Mouse (Mus musculus) effector memory CD4-positive, alpha-beta T cell, adult 5 months (primary cell): ENCODE results near the gene Olfr533. TPM values are rescaled to one million over a fixed set of nuclear protein-coding genes. Genes with fewer than 3 reads are reported as not detected.

Experiments
- polyA plus RNA-seq: library from polyadenylated mRNA; unstranded; fragments of 100-300 nt; shearing (Covaris generic); gene quantifications from one replicate; pipeline ENCODE4 v1.2.1, GENCODE M21; 2017

Olfr533 gene
- polyA plus RNA-seq = not detected

DNA sequence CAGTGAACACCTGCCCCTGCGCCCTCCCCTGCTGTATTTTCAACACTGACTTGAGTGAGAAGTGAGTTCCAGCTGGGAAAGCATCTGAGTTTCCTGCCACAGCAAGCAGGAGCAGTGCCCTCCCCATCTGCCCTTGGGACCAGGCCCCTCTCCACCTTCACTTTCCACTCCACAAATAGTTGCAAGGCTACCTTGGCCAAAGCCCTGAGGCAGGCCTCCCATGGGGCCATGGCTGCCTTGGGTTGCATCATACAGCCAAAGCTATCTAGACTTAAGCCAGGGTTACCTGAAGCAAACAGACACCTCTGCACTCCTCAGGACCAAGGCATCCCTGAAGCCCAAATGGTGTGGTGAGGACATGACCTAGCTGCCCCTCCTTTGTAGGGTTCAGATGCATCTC lies at the start of gene Olfr533:
Olfr533 (plus strand) TSS at position 301 of the 400 bp plus-strand sequence.

GRCm38 (mm10) chr7:140421539-140421938 lies 41.6 kb upstream of the Olfr533 start, which contains the start of gene Olfr532:
Gene Olfr532, minus strand, starts transcription at chr7:140421639.

GRCm38 (mm10) chr7:140483916-140484315 lies 20.7 kb downstream of the Olfr533 start, which contains the start of gene Olfr535:
Gene Olfr535, plus strand, starts transcription at chr7:140484216.

DNA sequence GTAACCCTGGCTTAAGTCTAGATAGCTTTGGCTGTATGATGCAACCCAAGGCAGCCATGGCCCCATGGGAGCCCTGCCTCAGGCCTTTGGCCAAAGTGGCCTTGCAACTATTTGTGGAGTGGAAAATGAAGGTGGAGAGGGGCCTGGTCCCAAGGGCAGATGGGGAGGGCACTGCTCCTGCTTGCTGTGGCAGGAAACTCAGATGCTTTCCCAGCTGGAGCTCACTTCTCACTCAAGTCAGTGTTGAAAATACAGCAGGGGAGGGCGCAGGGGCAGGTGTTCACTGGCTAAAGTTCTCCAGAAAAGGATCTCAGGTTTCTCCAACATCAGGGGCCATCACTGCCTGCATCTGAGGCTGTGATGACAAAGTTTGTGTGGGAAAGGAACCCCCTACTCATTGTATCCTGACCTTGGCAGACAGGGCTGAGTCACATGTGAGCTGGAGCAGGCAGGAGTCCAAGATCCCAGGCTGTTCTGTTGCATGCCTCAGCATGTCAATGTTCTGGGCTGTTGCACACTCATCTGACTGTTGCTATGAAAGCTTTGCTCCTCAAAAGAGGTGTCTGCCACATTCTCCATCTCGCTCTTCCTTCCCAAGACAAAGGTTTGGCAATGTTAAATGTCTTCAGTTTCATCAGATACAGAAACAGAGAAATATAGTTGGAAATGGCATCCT lies 44.3 kb downstream of the Olfr533 start, which contains the start of gene Olfr536:
Olfr536 (minus strand) TSS at position 51 of the 676 bp plus-strand sequence.

Other genes starting within 250 kb of the Olfr533 start
- 3.7 TPM for gene Cd163l1, start 245.1 kb upstream of the Olfr533 start, polyA plus RNA-seq
- gene 5830411N06Rik, start 216.1 kb upstream of the Olfr533 start, polyA plus RNA-seq = 9.9 TPM
- 0.26 TPM for gene Olfr525, start 142.5 kb upstream of the Olfr533 start, polyA plus RNA-seq
- not detected for gene Olfr527, start 129.4 kb upstream of the Olfr533 start, polyA plus RNA-seq
- gene Olfr60, start 101.7 kb upstream of the Olfr533 start, polyA plus RNA-seq = 1.4 TPM
- gene Olfr530, start 87.0 kb upstream of the Olfr533 start, polyA plus RNA-seq = 0.64 TPM
- not detected for gene Olfr531, start 60.5 kb upstream of the Olfr533 start, polyA plus RNA-seq
- gene Olfr532, start 41.7 kb upstream of the Olfr533 start, polyA plus RNA-seq = 0.10 TPM
- not detected for gene Olfr535, start 20.8 kb downstream of the Olfr533 start, polyA plus RNA-seq
- not detected for gene Olfr536, start 44.0 kb downstream of the Olfr533 start, polyA plus RNA-seq
- not detected for gene Olfr538, start 104.5 kb downstream of the Olfr533 start, polyA plus RNA-seq
- not detected for gene Olfr46, start 137.9 kb downstream of the Olfr533 start, polyA plus RNA-seq
- gene Olfr61, start 165.6 kb downstream of the Olfr533 start, polyA plus RNA-seq = not detected
- not detected for gene Olfr53, start 183.1 kb downstream of the Olfr533 start, polyA plus RNA-seq
- gene Olfr539, start 196.6 kb downstream of the Olfr533 start, polyA plus RNA-seq = not detected
- not detected for gene Olfr45, start 218.6 kb downstream of the Olfr533 start, polyA plus RNA-seq
- not detected for gene Olfr541, start 233.9 kb downstream of the Olfr533 start, polyA plus RNA-seq